Mouse (Mus musculus): ENCODE measurements around the gene Rmdn2. TPM values are rescaled to one million over a fixed set of nuclear protein-coding genes. Genes with fewer than 3 reads are reported as not detected.

Rmdn2 gene
- 7.6 and 10.7 TPM in 2 replicates for polyA plus RNA-seq (2015; fragmentation: Nextera tagmentation; extraction: Ambion mirVana)

GRCm38 (mm10) chr17:79611545-79611944 lies at the start of gene Rmdn2:
Rmdn2 (plus strand) TSS chr17:79611863.
- no peak within 1 kb of the TSS for H3K27ac ChIP-seq (replicated peaks)
- H3K4me3 ChIP-seq, result no peak within 1 kb of the TSS
- H3K36me3 ChIP-seq, result no peaks in the 10 kb centered on the region
- ATAC-seq (ENCODE audit: low read depth), result no peak
- H3K4me2 ChIP-seq, result no peak within 1 kb of the TSS
- WGBS, result 85% methylated on average over 4 of the region's 4 CpGs
- no peak within 1 kb of the TSS for H3K9ac ChIP-seq
- H3K9me3 ChIP-seq, result no peaks in the 10 kb centered on the region
- H3K4me1 ChIP-seq (replicated peaks), result peaks cover 7% of the 10 kb centered on the region; the same call in 1 of the 2 replicates
- H3K27me3 ChIP-seq, result no peaks in the 10 kb centered on the region

- Histone ChIP-seq H3K27me3 (no peaks in the 10 kb centered on the region), H3K9me3 (peaks cover 8% of the 10 kb centered on the region), H3K9ac (no peak overlapping the region), H3K27ac (replicated peaks) (peak overlapping the region; percentile 24; the same call in 1 of the 2 replicates), H3K36me3 (no peaks in the 10 kb centered on the region), H3K4me3 (no peak overlapping the region), H3K4me1 (replicated peaks) (peaks cover 9% of the 10 kb centered on the region), H3K4me2 (no peak overlapping the region)
- 29% methylated on average over 7 of the region's 7 CpGs for WGBS
- ATAC-seq (ENCODE audit: low read depth), result peak; percentile 11; the same call in 1 of the 2 replicates
Measured at GRCm38 (mm10) chr17:79563067-79563620, 48.5 kb upstream of the Rmdn2 start.

GRCm38 (mm10) chr17:79563721-79564120 lies 47.9 kb upstream of the Rmdn2 start:
- Histone ChIP-seq H3K27ac (replicated peaks) (0 out of 2 replicates have a peak overlapping the region, but pooled peaks have one; percentile 24), H3K9me3 (peaks cover 8% of the 10 kb centered on the region), H3K4me2 (no peak overlapping the region), H3K4me3 (no peak overlapping the region), H3K27me3 (no peaks in the 10 kb centered on the region), H3K9ac (no peak overlapping the region), H3K36me3 (no peaks in the 10 kb centered on the region), H3K4me1 (replicated peaks) (peaks cover 9% of the 10 kb centered on the region)
- 0 out of 2 replicates have a peak, but pooled peaks have one; percentile 23 for ATAC-seq (ENCODE audit: low read depth)
- 58% methylated on average over 2 of the region's 2 CpGs for WGBS

GRCm38 (mm10) chr17:79565241-79565961 lies 46.3 kb upstream of the Rmdn2 start:
- Histone ChIP-seq H3K36me3 (no peaks in the 10 kb centered on the region), H3K4me1 (replicated peaks) (peaks cover 9% of the 10 kb centered on the region), H3K4me2 (no peak overlapping the region), H3K9ac (no peak overlapping the region), H3K4me3 (no peak overlapping the region), H3K9me3 (peaks cover 3% of the 10 kb centered on the region), H3K27me3 (no peaks in the 10 kb centered on the region), H3K27ac (replicated peaks) (no peak overlapping the region)
- WGBS, result 47% methylated on average over 9 of the region's 9 CpGs
- no peak; the same call in 1 of the 2 replicates for ATAC-seq (ENCODE audit: low read depth)

- no peaks in the 10 kb centered on the region for H3K36me3 ChIP-seq
- no peak overlapping the region for H3K4me3 ChIP-seq
- no peak for ATAC-seq (ENCODE audit: low read depth)
- H3K9ac ChIP-seq, result no peak overlapping the region
- 84% methylated on average over 1 of the region's 1 CpGs for WGBS
- H3K27me3 ChIP-seq, result no peaks in the 10 kb centered on the region
- H3K27ac ChIP-seq (replicated peaks), result no peak overlapping the region
- H3K4me2 ChIP-seq, result no peak overlapping the region
- peaks cover 4% of the 10 kb centered on the region; the same call in 1 of the 2 replicates for H3K4me1 ChIP-seq (replicated peaks)
- H3K9me3 ChIP-seq, result no peaks in the 10 kb centered on the region
Measured at GRCm38 (mm10) chr17:79568401-79568800, 43.3 kb upstream of the Rmdn2 start.

- Histone ChIP-seq H3K4me3 (no peak overlapping the region), H3K9ac (no peak overlapping the region), H3K9me3 (no peaks in the 10 kb centered on the region), H3K27ac (replicated peaks) (no peak overlapping the region), H3K27me3 (no peaks in the 10 kb centered on the region), H3K4me2 (no peak overlapping the region), H3K36me3 (no peaks in the 10 kb centered on the region), H3K4me1 (replicated peaks) (no peaks in the 10 kb centered on the region)
- no peak for ATAC-seq (ENCODE audit: low read depth)
- 67% methylated on average over 7 of the region's 7 CpGs for WGBS
Measured at GRCm38 (mm10) chr17:79578328-79578727, 33.3 kb upstream of the Rmdn2 start.

- Histone ChIP-seq H3K9ac (no peak overlapping the region), H3K27ac (replicated peaks) (no peak overlapping the region), H3K27me3 (no peaks in the 10 kb centered on the region), H3K36me3 (no peaks in the 10 kb centered on the region), H3K4me3 (no peak overlapping the region), H3K4me2 (no peak overlapping the region), H3K4me1 (replicated peaks) (no peaks in the 10 kb centered on the region), H3K9me3 (no peaks in the 10 kb centered on the region)
- WGBS, result 71% methylated on average over 6 of the region's 6 CpGs
- peak; percentile 77 for ATAC-seq (ENCODE audit: low read depth)
Measured at GRCm38 (mm10) chr17:79580264-79580920, 31.3 kb upstream of the Rmdn2 start.

- H3K36me3 ChIP-seq, result no peaks in the 10 kb centered on the region
- no peak overlapping the region for H3K4me3 ChIP-seq
- H3K9ac ChIP-seq, result no peak overlapping the region
- WGBS, result 73% methylated on average over 4 of the region's 4 CpGs
- H3K4me2 ChIP-seq, result no peak overlapping the region
- H3K4me1 ChIP-seq (replicated peaks), result no peaks in the 10 kb centered on the region
- no peaks in the 10 kb centered on the region for H3K9me3 ChIP-seq
- ATAC-seq (ENCODE audit: low read depth), result no peak
- H3K27me3 ChIP-seq, result no peaks in the 10 kb centered on the region
- H3K27ac ChIP-seq (replicated peaks), result no peak overlapping the region
Measured at GRCm38 (mm10) chr17:79583466-79583865, 28.2 kb upstream of the Rmdn2 start.

- 86% methylated on average over 6 of the region's 6 CpGs for WGBS
- H3K9me3 ChIP-seq, result no peaks in the 10 kb centered on the region
- H3K9ac ChIP-seq, result no peak overlapping the region
- no peaks in the 10 kb centered on the region for H3K27me3 ChIP-seq
- no peak for ATAC-seq (ENCODE audit: low read depth)
- no peak overlapping the region for H3K4me3 ChIP-seq
- no peak overlapping the region for H3K4me2 ChIP-seq
- no peaks in the 10 kb centered on the region for H3K36me3 ChIP-seq
- H3K27ac ChIP-seq (replicated peaks), result no peak overlapping the region
- H3K4me1 ChIP-seq (replicated peaks), result no peaks in the 10 kb centered on the region
Measured at GRCm38 (mm10) chr17:79584246-79584800, 27.3 kb upstream of the Rmdn2 start.

GRCm38 (mm10) chr17:79589913-79590312 lies 21.8 kb upstream of the Rmdn2 start:
- Histone ChIP-seq H3K4me1 (replicated peaks) (no peaks in the 10 kb centered on the region), H3K9me3 (no peaks in the 10 kb centered on the region), H3K4me2 (no peak overlapping the region), H3K9ac (no peak overlapping the region), H3K36me3 (no peaks in the 10 kb centered on the region), H3K4me3 (no peak overlapping the region), H3K27ac (replicated peaks) (no peak overlapping the region), H3K27me3 (no peaks in the 10 kb centered on the region)
- no peak for ATAC-seq (ENCODE audit: low read depth)
- WGBS, result 91% methylated on average over 1 of the region's 1 CpGs

- no peak overlapping the region for H3K9ac ChIP-seq
- no peaks in the 10 kb centered on the region for H3K9me3 ChIP-seq
- no peaks in the 10 kb centered on the region for H3K27me3 ChIP-seq
- H3K4me1 ChIP-seq (replicated peaks), result peaks cover 9% of the 10 kb centered on the region; the same call in 1 of the 2 replicates
- no peaks in the 10 kb centered on the region for H3K36me3 ChIP-seq
- ATAC-seq (ENCODE audit: low read depth), result no peak
- no peak overlapping the region for H3K4me2 ChIP-seq
- H3K27ac ChIP-seq (replicated peaks), result no peak overlapping the region
- 83% methylated on average over 4 of the region's 4 CpGs for WGBS
- no peak overlapping the region for H3K4me3 ChIP-seq
Measured at GRCm38 (mm10) chr17:79595996-79596395, 15.7 kb upstream of the Rmdn2 start.

GRCm38 (mm10) chr17:79598151-79598550 lies 13.5 kb upstream of the Rmdn2 start:
- H3K9me3 ChIP-seq, result no peaks in the 10 kb centered on the region
- no peak for ATAC-seq (ENCODE audit: low read depth)
- H3K27ac ChIP-seq (replicated peaks), result no peak overlapping the region
- no peak overlapping the region for H3K9ac ChIP-seq
- H3K36me3 ChIP-seq, result no peaks in the 10 kb centered on the region
- no peaks in the 10 kb centered on the region for H3K27me3 ChIP-seq
- WGBS, result 75% methylated on average over 2 of the region's 2 CpGs
- no peak overlapping the region for H3K4me3 ChIP-seq
- peaks cover 9% of the 10 kb centered on the region; the same call in 1 of the 2 replicates for H3K4me1 ChIP-seq (replicated peaks)
- no peak overlapping the region for H3K4me2 ChIP-seq
